Mouse (Mus musculus): ENCODE results near the gene Hoxb3.

The Hoxb3 gene

DNA sequence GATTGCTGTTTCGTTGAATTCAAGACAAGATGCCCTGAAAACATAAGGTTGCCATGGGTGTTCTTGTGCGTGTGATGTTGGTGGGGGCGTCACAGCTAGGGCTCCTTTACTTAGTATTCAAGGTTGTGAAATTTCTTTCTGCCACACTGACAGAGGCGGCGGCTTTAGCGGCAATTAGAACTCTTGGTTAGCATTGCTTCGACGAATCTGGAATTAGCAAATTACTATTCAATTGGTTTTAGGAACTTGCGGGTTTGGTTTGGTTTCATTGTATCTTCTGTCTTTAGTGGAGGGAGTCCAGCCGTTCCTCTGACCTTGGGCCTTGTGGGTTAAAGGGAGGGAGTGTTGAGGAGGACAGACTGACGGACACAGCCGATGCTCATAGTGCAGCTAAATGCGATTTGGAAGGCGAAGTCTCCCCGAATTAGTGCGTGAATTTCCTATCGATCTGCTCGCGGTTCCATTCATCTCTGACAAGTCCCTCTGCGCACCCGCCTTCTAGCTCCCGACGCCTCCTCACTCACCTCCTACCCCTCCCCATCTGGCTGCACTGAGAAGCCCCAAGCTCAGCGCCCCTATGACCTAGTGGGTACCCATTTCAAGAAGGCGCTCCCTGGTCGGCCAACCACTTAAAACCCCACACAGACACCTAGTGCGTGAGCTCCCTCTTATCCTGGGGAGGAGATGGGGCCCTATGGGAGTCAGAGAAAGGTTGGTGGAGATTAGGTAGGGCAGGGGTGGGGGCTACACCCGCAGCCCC is 5.3 kb upstream of the Hoxb3 start, which contains the start of gene Hoxb4:
Gene Hoxb4, plus strand, starts transcription at position 660 of the 760 bp plus-strand sequence.
- WGBS: 5% methylated on average over 28 of the region's 28 CpGs

DNA sequence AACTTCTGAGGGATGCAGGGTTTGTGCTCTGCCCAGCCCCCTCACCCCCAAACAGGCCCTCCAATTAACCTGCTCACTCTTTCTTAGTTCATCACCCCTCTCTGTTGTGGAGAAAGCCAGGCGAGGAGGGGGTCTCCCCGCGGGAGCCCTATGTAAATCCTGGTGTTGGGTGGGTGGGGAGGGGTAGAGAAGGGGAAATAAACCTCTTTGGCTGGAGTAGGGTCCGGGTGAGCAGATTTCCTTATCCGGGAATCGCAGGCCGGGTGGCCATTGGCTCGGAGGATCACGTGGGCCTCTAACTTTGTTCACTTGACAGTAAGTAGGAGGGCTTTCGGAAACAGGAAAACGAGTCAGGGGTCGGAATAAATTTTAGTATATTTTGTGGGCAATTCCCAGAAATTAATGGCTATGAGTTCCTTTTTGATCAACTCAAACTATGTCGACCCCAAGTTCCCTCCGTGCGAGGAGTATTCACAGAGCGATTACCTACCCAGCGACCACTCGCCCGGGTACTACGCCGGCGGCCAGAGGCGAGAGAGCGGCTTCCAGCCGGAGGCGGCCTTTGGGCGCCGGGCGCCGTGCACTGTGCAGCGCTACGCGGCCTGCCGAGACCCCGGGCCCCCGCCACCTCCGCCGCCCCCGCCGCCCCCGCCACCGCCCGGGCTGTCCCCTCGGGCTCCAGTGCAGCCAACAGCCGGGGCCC is 4.6 kb upstream of the Hoxb3 start:
- WGBS: under 1% methylated on average over 41 of the region's 45 CpGs

DNA sequence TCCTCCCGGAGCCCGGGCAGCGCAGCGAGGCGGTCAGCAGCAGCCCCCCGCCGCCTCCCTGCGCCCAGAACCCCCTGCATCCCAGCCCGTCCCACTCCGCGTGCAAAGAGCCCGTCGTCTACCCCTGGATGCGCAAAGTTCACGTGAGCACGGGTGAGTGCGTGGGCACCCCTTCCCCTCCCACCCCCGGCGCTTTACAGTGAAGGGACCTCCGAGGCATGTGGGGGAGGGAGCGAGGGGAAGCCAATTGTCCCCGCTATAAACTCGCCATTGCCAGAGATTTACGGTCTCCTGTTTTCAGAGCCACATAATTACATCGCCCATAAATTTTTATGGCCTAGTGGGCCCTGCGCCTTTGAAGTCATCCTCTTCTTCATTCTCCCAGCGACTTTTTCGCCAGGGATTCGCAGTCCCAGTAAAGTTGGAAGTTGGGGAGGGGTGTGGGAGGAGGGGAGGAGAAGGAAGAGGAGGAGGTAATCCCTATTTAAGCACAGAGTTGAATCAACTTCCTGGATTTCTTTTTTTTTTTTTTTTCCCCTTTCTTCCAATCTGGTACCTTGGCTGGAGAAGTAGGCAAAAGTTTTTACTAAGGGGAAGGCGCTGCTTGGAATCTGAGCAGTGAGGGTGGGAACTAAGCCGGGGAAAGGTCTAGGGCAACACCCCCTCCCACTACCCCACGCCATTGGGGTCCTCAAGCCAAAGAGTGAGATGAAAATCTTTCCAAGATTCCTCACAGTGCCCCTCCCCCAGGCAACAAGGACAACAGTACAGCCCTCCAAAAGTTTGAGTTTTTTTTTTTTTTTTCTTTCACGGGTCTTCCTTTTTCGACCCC is 3.8 kb upstream of the Hoxb3 start:
- WGBS: 2% methylated on average over 34 of the region's 34 CpGs

DNA sequence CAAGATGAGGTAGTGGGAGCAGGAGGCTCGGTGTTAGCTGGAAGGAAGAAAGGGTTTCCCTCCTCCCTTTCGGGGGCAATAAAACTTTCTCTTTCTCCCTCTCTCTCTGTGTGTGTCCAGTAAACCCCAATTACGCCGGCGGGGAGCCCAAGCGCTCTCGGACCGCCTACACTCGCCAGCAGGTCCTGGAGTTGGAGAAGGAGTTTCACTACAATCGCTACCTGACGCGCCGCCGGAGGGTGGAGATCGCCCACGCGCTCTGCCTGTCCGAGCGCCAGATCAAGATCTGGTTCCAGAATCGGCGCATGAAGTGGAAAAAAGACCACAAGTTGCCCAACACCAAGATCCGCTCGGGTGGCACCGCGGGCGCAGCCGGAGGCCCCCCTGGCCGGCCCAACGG is 3.2 kb upstream of the Hoxb3 start:
- WGBS: 2% methylated on average over 29 of the region's 29 CpGs

DNA sequence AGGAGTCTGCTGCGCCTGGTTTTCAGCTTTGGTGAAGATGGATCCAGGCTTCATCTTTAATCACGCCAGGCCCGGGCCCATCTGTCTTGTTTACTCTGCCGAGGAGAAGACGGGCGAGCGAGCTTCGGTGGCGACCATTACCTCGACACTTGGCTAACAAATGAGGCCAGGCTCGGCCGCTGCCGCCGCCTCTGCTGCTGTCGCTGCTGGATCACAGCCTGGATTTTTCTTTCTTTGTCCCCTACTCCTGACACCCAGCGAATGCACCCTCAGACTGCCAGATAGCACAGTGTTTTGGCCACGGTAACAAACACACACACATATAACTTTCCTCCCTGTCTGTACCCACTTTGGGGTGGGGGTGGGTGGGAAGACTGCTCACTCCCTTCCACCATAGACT is 2.4 kb upstream of the Hoxb3 start:
- whole genome bisulfite sequencing: 6% methylated on average over 17 of the region's 17 CpGs

DNA sequence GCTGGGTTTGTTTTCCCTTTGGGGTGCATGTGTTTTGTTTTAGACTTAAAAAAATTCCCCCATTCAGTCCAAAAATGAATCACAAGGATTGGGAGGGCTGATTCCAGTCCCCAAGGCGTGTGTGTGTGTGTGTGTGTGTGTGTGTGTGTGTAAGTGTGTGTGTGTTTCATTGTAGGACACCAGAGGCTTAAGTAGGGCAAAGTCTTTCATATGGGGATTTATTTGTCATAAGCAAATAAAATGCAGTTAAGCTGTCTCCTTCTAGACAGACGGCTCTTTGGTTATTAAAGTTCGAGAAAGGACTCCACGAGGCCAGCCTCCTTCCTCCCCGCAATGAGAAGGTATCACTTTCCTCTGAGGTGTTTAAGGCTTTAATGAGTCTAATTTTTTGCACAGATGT is 1.3 kb upstream of the Hoxb3 start:
- WGBS: 13% methylated on average over 5 of the region's 5 CpGs

DNA sequence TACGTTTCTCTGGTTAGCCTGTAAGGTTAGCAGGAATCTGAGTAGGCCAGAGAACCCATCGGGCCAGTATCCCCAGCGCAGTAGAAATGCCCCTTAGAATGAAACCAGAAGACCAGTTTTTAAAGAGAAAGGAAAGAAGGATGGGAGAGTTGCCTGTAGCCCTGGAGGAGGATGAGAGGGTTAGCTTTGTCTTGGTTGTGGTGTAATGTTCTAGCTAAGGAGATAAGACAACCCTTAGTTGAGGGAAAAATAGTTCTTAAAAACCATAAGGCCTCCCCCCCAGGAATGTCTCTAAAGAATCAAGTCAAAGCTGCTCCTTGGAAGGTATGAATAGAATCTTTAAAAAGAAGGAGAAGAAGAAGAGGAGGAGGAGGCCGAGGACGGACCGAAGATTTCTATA is 388 bp upstream of the Hoxb3 start:
- WGBS: 10% methylated on average over 6 of the region's 6 CpGs

DNA sequence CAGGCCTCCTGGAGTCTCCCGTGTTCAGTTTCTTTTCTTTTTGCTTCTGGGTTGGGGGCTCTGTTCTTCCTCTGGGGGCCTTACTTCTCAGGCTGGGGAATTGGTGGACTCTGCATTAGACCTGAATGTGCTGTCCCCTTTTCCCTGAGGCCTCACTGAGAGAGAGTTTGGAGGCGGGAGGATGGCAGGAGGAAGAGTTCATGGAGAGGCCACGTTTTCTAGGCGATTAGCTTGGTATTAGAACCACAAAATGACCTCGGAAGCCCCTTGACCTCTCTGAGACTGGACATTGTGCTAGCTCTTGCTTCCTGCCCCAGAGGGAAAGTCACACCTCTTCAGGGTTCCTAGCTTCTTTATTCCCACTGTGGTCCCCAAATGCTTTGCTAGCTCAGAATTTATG is 999 bp downstream of the Hoxb3 start:
- WGBS: 2% methylated on average over 5 of the region's 5 CpGs

DNA sequence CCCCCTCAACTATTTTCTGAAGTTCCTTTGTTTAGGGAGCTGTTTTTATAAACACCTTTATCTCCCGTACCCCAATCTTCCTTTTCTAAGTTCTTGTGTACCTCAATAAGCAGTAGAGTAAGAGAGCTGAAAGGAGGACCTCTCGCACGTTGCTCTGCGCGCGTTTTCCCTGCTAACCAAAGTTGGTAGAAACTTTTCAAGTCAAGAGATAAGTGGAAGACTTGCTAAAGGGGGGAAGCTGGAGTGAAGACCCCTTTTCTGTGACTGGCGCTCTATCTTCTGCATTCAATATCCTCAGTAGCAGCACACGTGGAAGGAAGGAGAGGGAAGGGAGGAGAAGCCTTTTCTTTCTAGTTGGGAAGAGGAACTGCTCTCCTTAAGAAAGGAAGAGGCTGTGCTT is 1.8 kb downstream of the Hoxb3 start:
- 2% methylated on average over 8 of the region's 8 CpGs for WGBS

DNA sequence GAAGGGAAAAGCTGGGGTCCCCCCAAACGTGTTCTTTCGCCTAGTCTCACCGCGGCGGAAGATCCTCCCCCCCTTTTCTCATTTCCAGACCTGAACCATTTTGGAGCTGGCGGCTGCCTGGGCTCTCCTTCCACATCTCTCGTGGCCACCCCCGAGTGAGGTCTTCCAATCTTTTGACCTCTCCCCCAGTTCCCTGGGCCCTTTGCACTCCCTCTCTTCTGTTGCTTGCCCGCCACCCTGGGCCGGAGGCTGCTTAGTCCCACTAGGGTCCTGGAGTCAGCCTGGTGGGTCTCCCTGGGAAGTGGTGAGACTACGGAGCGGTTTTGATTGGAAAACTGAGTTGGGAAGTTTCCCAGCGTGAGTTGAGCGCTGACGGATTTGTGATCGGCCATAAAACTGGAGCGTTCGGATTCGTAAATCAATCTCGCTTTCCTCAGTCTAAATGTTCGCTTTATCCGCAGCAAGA is 2.7 kb downstream of the Hoxb3 start:
- 9% methylated on average over 22 of the region's 22 CpGs for WGBS

DNA sequence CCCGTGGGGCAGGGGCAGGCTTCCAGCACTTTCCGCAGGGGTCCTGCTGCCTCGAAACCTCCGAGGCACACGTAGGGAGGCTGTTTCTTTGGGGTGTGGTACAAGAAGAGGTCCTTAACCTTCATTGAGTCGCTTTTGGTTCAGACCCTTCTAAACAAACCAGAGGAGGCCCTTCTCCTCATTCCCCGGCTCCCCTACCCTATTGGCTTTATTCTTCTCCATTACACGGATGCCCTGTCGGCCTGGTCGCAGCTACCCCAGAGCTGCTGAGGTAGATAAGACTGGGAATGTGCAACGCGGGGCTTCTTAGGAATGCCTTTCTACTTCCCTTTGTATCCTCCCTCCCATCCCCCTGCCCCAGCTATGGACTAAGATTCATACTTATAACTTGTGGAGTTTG is 3.6 kb downstream of the Hoxb3 start:
- 5% methylated on average over 12 of the region's 12 CpGs for WGBS

DNA sequence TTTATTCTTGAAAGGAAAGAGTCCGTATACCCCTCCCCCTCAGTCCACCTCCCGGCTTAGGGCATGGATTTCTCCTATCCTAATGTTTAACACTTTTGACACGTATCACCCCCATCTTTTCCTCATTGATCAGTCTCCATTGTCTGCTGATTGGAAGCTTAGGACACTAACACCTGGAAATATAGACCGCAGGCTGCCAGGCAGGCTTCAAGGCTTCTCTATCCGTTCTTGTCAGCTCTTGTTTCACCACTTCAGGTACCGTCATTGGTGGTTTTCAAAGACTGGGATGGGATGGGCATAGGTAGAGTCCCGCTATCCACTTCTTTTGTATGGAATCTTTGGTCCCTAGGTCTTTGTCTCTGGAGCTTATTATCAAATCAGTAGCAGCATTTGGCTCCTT is 4.0 kb downstream of the Hoxb3 start:
- WGBS: 4% methylated on average over 7 of the region's 7 CpGs

DNA sequence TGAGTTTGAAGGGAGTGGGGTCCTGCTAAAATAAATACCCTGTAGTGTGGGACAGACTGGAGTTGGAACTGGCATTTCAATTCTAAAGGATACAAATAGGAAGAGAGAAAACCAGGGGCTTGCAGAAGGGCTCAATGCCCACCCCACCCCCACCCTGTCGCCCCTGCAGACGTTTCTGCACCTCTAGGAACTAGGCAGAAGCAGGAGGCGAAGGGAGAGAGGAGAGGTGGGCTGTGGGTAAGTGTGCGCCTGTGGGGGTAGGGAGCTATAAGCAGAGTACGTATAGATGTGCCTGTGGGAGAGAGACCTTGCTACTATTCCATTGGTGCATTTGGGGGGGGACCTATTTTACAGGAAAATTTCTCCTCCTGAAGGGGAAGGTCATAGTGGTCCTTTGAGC is 4.6 kb downstream of the Hoxb3 start:
- 6% methylated on average over 5 of the region's 5 CpGs for WGBS

DNA sequence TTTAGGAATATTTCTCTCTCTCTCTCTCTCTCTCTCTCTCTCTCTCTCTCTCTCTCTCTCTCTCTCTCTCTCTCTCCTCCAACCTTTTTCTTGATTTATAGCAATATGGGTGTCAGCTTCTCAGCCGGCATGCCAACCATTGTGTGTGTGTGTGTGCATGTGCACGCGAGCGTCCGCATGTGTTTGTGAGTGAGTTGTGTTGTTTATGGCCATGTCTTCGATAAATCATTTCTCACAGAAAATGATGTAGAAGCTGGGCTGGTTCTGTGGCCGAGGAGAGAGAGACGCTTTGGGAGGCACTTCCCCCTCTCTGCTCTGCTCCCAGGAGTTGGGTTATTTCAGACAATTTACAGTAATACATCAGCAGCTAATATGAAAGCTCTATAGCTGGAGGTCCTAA is 5.5 kb downstream of the Hoxb3 start:
- WGBS: 15% methylated on average over 8 of the region's 8 CpGs

DNA sequence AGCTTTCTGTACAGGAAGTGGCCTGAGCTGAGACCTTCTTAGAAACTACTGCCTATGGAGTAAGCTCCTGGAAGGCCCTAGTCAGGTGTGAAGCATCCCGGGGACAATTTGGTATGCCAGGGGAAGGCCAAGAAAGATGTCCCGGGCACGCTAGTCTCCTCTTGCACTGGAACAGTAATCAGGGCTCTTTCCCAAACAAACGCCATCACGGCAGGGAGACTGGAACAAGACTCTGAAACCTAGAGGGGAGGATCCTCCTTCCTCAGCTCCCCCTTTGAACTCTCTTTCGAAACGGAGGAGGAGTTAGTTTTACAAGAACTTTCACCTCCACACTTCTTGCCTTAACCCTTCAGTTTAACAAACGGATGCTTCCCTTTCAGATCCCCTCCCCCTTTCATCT is 9.0 kb downstream of the Hoxb3 start:
- WGBS: 6% methylated on average over 8 of the region's 8 CpGs

DNA sequence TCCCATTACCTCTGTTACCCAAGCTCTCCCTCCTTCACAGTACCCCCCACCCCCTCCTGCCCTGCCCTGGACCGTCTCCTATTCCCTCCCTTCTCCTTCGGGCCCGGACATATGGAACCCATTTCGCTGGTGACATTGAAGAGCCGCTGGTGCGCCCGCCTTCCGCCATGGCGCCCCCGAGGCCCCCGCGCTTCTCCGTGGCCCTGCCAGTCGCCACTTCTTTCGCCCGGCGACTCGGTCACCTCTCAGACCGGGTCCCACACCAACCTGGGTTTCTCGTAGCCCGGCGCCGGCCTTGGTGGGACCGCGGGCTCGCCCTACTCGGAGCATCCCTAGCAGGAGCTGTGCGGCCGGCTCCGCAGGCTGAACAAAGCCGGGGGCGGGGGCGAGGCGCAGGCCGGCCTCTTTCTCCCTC is 9.5 kb downstream of the Hoxb3 start:
- WGBS: 3% methylated on average over 35 of the region's 35 CpGs

DNA sequence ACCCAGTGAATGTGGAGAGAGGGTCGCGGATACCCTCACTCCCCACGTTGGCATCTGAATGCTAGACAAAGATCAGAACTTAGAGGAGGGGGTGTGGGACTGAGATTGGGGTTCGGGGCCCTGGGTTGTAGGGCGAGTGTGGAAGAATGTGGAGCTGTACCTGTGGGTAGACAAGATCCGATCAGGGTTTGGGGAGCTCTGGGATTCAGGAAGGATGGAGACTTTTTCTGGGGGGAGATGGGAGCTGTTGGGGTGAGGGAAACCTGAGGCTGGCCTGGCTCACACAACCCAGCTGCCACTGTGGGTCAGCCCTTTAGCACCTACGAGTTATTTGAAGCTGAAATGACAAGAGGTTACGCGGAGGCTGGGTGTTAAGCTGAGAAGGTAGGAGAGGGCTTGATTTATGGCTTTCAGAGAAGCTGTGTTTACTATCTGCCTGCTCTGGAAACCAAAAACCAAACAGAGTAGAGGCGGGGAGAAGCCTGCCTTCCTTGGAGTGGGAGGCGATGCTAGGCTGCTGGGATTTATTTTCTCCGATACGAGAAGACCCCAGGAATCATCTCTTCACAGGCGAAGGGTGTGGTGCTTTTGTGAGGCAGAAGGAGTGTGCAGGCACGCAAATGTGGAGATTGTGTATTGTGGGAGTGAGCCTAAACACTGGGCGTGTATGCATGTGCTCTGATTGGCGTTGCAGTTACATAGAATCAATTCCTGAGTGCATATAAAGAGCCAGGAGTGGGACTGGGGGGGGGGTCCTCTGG is 10.3 kb downstream of the Hoxb3 start:
- WGBS: 11% methylated on average over 17 of the region's 17 CpGs

DNA sequence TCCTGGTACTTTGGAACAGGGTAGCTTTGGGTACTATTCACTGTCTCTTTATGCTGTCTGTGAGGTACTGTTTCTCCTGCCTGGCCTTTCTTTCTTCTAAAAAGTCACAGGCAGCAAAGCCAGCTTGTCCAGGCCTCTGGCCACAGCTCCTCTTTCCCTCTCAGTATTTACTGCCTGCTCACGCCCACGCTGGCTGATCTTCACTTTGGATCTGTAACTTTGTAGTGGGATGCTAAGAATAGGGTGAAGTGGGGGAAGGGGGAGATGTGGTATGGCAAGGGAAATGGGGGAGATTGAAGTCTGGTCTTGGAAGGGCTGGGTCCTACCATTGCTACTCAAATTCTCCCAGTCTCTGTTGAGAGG is 10.9 kb downstream of the Hoxb3 start:
- 13% methylated on average over 2 of the region's 2 CpGs for WGBS

DNA sequence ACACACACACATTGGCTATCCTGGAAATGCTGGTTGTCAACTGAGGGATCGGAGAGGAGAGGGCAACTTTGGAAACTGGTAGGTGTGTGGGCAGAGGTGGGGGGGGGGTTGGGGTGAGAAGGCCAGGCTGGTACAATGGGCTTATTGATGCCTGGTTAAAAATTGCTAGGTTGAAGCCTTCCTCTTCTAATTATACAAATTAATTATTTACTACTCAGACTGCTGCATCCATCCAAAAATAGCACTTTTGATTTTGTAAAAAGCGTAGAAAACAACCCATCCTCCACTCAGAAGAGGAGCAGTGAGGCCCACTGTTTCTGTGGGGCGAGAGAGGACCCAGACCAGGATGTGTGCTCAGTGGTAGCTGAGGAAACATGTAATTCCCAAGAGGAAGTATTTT is 11.9 kb downstream of the Hoxb3 start:
- WGBS: 41% methylated on average over 3 of the region's 3 CpGs

DNA sequence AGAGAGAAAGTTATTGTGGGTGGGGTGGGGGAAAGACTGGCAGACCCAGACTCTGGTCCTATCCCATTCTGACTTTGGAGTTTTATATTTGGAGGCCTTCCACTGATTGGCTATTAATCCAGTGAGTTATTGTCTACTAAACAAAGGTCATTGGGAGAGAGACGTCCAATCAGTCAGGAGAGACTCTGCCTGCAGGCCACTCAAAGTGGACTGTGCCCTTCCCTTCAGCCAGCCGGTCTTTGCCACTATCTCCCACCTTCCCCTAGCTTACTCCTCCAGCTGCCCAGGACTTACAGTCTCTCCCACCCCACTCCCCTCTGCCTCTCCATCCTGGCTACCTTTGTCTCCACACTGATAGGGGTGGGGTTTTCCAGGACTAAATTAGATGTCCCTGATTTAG is 13.5 kb downstream of the Hoxb3 start:
- WGBS: 12% methylated on average over 2 of the region's 2 CpGs

DNA sequence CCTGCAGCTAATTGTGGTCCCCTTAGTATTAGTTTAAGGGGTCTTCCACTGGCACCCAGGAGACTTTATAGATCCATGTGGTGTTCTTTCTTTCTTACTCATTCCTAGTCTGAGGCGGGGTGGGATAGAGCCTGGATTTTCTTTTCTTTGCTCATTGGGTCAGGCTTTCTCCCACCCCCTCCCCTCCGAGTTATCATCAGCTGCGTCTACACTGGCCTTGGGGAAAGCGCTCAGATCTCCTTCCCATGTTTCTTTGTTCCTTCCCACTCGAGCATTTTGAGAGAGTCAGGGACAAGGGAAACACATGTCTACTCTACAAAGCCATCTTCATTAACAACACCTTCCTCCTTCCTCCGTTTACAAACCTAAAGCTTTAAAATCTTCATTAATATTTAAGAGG is 13.9 kb downstream of the Hoxb3 start:
- WGBS: 8% methylated on average over 6 of the region's 6 CpGs
